Mouse (Mus musculus): ENCODE data around the gene Tbl3. TPM values are rescaled to one million over a fixed set of nuclear protein-coding genes. Genes with fewer than 3 reads are reported as not detected.

The Tbl3 gene
- total RNA-seq, 2 experiments from 2014 or later, result 19.1 to 20.4 TPM

GRCm38 (mm10) chr17:24658017-24658758, 49.3 kb downstream of the Tbl3 start, which contains the start of gene Npw:
TSS of gene Npw (minus strand) at chr17:24658457.
- DNase-seq (ENCODE audit: low spot score in 2 of 2), result no peak

GRCm38 (mm10) chr17:24654969-24655368, 52.5 kb downstream of the Tbl3 start:
- DNase-seq (ENCODE audit: low spot score in 2 of 2), result no peak

- peak; percentile 68 to 82 for DNase-seq (ENCODE audit: low spot score in 2 of 2)
These were observed 53.3 kb downstream of the Tbl3 start for GRCm38 (mm10) chr17:24653967-24654710.

- DNase-seq (ENCODE audit: low spot score in 2 of 2), result no peak
These were observed 55.6 kb downstream of the Tbl3 start for GRCm38 (mm10) chr17:24651835-24652234.

GRCm38 (mm10) chr17:24650766-24651165, 56.7 kb downstream of the Tbl3 start:
- DNase-seq (ENCODE audit: low spot score in 2 of 2), result no peak

GRCm38 (mm10) chr17:24650070-24650616, 57.3 kb downstream of the Tbl3 start, which contains the start of gene Slc9a3r2:
TSS of gene Slc9a3r2 (minus strand) at chr17:24650327.
- DNase-seq (ENCODE audit: low spot score in 2 of 2), result peak in 1 of 2 experiments; percentile 72

GRCm38 (mm10) chr17:24649581-24650069, 57.8 kb downstream of the Tbl3 start:
- peak in 1 of 2 experiments; percentile 60 for DNase-seq (ENCODE audit: low spot score in 2 of 2)

GRCm38 (mm10) chr17:24648731-24649377, 58.6 kb downstream of the Tbl3 start:
- DNase-seq (ENCODE audit: low spot score in 2 of 2), result no peak

Other genes with a start within 250 kb of the Tbl3 start
- 10 to 100 TPM; 18.0 to 20.7 TPM for gene E4f1, start 237.3 kb downstream of the Tbl3 start, total RNA-seq (2021)
- 10 to 100 TPM; 34.6 to 37.4 TPM for gene Pgp, start 237.3 kb downstream of the Tbl3 start, total RNA-seq (2021)
- 1 to 10 TPM in 1 of 2 experiments, under 1 TPM in 1; 0.91 to 1.5 TPM for gene Bricd5, start 233.8 kb downstream of the Tbl3 start, total RNA-seq (2021)
- gene Mlst8, start 228.6 kb downstream of the Tbl3 start, total RNA-seq (2021), result 10 to 100 TPM; 12.4 to 16.8 TPM
- gene Caskin1, start 219.1 kb downstream of the Tbl3 start, total RNA-seq (2021), result 1 to 10 TPM; 1.6 TPM
- 10 to 100 TPM; 80.8 to 86.3 TPM for gene Traf7, start 179.7 kb downstream of the Tbl3 start, total RNA-seq (2021)
- under 1 TPM; 0.52 to 0.64 TPM for gene Rab26, start 173.4 kb downstream of the Tbl3 start, total RNA-seq (2021)
- 10 to 100 TPM; 60.5 to 66.7 TPM for gene Pkd1, start 157.8 kb downstream of the Tbl3 start, total RNA-seq (2021)
- 10 to 100 TPM; 66.4 to 75.4 TPM for gene Tsc2, start 75.0 kb downstream of the Tbl3 start, total RNA-seq (2021)
- 1 to 10 TPM; 7.5 TPM for gene Nthl1, start 75.0 kb downstream of the Tbl3 start, total RNA-seq (2021)
- 10 to 100 TPM; 35.4 to 35.6 TPM for gene Slc9a3r2, start 57.3 kb downstream of the Tbl3 start, total RNA-seq (2021)
- gene Npw, start 49.2 kb downstream of the Tbl3 start, total RNA-seq (2021), result not detected
- gene Zfp598, start 38.0 kb downstream of the Tbl3 start, total RNA-seq (2021), result 10 to 100 TPM; 25.7 to 29.6 TPM
- under 1 TPM; 0.13 to 0.15 TPM for gene Syngr3, start 17.7 kb downstream of the Tbl3 start, total RNA-seq (2021)
- 10 to 100 TPM; 22.9 to 24.6 TPM for gene Gfer, start 11.5 kb downstream of the Tbl3 start, total RNA-seq (2021)
- gene Noxo1, start 11.4 kb downstream of the Tbl3 start, total RNA-seq (2021), result 1 to 10 TPM; 2.2 to 3.3 TPM
- under 1 TPM in 1 of 2 experiments, not detected in 1; 0.23 TPM for gene Rnf151, start 10.4 kb upstream of the Tbl3 start, total RNA-seq (2021)
- gene Rps2, start 10.5 kb upstream of the Tbl3 start, total RNA-seq (2021), result 100 to 1,000 TPM; 750 to 839 TPM
- 100 to 1,000 TPM; 383 to 407 TPM for gene Ndufb10, start 16.8 kb upstream of the Tbl3 start, total RNA-seq (2021)
- 100 to 1,000 TPM; 215 to 219 TPM for gene Rpl3l, start 20.2 kb upstream of the Tbl3 start, total RNA-seq (2021)
- gene Msrb1, start 29.0 kb upstream of the Tbl3 start, total RNA-seq (2021), result 100 to 1,000 TPM in 1 of 2 experiments, 10 to 100 TPM in 1; 91.8 to 101 TPM
- gene Hs3st6, start 45.3 kb upstream of the Tbl3 start, total RNA-seq (2021), result not detected
- gene Meiob, start 96.6 kb upstream of the Tbl3 start, total RNA-seq (2021), result not detected
- gene Hagh, start 132.5 kb upstream of the Tbl3 start, total RNA-seq (2021), result 10 to 100 TPM; 65.5 to 68.8 TPM
- 10 to 100 TPM; 26.4 to 29.0 TPM for gene Fahd1, start 142.7 kb upstream of the Tbl3 start, total RNA-seq (2021)
- gene Igfals, start 158.3 kb upstream of the Tbl3 start, total RNA-seq (2021), result 1 to 10 TPM; 3.1 to 6.4 TPM
- gene Nubp2, start 178.7 kb upstream of the Tbl3 start, total RNA-seq (2021), result 10 to 100 TPM; 19.2 to 21.4 TPM
- 10 to 100 TPM; 29.0 to 32.3 TPM for gene Spsb3, start 179.0 kb upstream of the Tbl3 start, total RNA-seq (2021)
- 10 to 100 TPM; 27.8 to 28.0 TPM for gene Eme2, start 187.4 kb upstream of the Tbl3 start, total RNA-seq (2021)
- 10 to 100 TPM; 93.0 to 94.7 TPM for gene Mrps34, start 187.5 kb upstream of the Tbl3 start, total RNA-seq (2021)
- gene Nme3, start 188.8 kb upstream of the Tbl3 start, total RNA-seq (2021), result 10 to 100 TPM; 10.3 to 14.5 TPM
- gene Mapk8ip3, start 229.3 kb upstream of the Tbl3 start, total RNA-seq (2021), result 10 to 100 TPM; 50.0 to 51.1 TPM

All from gastrocnemius, postnatal 4 days (tissue).